Mouse (Mus musculus) cerebellum, adult 8-10 months (tissue): Measurements from ENCODE around the gene Ovca2.

Experiments used
- DNase-seq: peaks from one replicate; pipeline ENCODE4 v3.0.0; 2022

Gene Ovca2

DNA sequence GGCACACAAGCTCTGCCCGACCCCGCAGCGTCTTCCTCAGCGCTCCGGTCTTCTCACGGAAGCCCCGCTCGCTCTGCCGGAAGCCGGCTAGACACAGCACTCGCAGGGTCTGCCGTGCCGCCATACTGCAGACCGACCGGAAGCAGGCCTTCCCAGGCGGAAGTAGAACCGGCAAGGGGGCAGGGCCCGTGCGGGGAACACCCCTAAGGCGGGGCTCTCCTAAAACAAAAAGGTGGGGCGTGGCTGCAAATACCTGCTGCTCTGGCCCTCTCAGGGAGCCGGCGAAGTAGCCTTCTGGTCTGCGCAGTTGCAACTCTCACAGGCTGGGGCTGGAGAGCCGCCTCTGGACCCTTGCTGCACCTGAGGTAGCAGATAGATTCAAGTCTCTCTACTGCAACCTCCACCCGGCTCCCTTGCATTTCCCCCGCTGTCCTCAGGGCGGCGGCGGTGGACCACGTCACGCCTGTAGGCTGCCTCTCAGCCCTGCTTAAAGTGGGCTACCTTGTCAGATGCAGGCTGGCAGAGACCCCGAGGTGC, at the start of gene Ovca2:
Gene Ovca2 (minus strand): TSS at position 164 of the 537 bp plus-strand sequence.
- peak; percentile 90 for DNase-seq

DNA sequence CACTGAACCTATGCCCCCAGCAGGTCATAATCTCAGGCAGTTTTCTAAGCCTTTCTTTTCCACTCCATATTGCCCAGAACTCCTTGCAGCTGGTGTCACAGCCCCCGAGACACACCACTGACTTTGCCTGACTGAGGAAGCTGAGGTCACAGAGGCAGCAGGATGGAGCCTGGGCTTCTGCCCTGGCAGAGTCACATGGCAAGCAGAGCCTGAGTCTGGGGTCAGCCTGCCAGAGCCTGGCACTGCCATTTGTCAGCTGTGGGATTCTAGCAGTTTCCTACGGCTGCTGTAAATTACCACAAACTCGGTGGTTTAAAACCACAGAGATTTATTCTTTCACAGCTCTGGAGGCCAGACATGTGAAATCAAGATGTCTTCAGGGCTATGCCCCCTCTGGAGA, 49.0 kb upstream of the Ovca2 start:
- DNase-seq, result no peak

DNA sequence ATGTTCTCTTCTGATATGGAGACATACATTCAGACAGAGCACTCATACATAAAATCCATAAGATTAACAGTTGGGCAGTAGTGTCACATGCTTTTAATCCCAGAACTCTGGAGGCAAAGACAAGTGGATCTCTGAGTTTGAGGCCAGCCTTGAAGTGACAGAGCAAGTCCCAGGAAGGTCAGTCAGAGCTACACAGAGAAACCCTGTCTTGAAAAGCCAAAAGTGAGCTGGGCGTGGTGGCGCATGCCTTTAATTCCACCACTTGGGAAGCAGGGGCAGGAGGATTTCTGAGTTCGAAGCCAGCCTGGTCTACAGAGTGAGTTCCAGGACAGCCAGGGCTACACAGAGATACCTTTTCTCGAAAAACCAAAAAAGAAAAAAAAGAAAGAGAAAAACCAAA, 46.2 kb upstream of the Ovca2 start:
- no peak for DNase-seq

DNA sequence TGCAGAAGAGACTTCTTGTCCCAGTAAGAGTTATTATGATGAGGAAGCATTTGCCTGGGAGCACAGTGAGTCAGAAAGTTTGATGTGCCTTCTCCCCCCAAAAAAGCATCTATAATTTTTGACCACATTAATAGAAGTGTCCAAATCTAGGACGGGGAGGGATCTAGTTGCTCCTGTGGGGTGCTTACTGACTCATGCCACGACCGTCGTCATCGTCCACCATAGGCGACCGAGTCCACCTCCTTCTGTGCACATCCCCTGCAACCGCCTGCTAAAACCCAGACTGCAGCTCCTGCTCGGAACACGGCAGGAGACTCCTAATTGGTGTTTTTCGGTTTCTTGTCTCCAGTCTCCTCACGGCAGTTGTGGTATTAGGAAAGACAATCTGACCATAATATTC, 45.4 kb upstream of the Ovca2 start:
- DNase-seq, result no peak

DNA sequence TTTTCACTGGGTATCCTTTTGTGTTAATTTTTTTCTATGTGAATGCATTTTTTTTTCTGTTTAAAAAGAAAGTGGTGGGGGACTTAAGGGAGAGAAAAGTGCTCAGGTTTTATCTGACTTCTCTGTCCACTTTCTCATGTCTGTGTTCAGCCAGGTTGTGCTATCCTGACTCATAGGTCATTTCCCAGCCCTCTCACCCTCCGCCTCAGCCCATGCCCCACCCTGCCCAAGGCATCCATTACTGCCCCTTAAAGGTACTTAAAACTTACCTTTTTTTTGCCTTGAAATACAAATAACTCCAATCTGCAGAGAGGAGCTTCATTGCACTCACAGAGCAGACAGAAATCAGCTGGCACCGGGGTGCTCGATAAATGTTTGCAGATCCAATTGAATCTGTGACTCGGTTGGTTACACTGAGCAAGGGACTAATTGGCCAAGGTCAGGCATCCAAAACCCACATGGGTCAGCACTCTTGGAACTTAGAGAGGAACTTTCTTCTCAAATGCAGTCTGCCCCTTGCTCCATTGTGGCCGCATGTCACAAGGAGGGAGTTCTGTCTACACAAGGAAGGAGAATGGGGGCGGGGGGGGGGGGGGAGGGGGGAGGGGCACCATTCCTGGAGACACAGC, 42.0 kb upstream of the Ovca2 start:
- DNase-seq, result no peak

DNA sequence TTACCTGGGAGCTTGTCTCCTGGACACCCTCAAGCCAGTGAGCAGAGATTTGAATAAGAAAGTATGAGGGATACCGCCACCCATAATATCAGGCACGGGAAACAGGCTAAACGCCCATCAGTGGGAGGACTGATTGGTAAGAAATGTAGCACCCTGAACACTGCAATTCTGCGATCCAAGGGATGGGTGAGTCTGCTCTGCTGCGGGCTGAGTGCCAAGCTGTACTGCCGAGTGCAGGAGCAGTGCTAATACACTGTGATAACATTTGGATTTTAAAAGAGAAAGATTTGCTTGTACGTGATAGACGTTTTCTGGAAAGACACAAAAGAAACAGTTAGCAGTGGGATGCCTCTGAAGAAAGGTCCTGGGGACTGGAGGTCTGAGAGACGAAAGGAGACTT, 41.5 kb upstream of the Ovca2 start:
- DNase-seq, result no peak

DNA sequence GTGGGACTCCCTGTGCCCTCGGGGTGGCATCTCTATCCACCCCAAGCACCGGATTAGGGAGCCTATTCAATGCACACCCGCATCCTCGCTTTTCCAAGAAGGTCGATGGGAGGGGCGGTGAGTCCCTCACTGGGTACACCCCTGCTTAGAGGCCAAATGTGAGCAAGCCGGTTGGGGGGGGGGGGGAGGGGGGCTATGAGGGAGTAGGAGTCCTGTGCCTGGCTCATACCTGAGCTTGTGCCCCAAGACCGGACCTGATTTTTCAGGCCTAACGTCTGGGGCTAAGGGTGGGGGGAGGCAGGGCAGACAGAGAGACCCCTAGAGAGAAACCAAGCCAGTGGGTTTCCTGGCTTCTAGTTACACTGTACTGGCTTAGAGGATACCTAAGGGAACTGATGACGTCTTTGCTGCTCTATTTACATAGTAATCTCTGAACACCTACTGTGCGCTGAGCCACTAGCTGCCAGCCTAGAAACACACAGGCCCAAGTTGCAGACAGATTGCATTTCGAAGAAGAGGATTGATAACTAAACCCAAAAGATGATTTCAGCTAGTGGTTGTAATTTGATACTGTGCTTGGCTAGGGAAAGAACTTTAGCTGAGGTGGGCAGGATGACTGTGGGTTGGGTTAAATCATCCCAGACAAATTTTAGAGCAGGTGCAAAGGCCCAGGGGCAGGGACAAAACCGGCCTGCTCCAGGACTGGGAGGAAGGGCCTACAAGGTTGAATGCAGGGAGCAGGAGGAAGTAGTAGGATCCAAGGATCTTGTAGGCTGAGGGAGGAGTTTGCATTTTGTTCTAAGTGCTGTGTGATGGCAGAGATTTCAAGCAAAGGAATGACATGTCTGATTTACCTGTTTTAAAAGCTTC, 35.7 kb upstream of the Ovca2 start:
- DNase-seq, result no peak

DNA sequence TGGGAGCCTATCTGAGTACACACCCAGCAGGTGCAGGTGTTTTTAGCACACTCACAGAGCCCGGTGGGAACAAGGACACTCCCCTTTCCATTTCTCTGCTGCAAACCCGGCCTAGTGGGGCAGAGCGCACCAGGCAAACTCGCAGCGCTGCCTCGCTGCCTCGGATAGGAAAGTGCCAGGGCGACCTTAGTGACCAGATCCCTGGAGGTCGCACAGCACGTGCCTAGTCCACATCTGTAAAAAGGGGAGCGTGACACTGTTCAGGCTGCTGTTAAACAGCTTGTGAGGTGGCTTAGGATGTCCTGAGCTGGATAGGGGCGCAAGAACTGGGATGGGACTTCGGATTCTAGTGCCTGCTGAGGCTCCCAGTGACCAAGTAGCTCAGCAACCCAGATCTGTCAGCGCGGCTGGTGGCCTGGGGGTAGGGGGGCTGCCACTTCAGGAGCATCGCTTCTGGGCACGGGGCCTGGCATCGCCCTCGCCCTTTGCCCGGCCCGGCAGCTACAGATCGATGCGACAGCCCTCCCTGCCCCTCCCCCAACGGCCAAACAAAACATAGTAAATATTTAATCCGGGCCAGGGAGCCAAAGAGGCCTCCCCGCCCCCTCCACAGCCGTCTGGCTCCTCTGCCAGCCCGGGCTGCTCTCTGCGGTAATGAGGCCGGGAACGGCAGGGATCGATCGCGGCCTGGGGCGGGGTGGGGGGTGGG, 34.9 kb upstream of the Ovca2 start:
- peak; percentile 68 for DNase-seq

DNA sequence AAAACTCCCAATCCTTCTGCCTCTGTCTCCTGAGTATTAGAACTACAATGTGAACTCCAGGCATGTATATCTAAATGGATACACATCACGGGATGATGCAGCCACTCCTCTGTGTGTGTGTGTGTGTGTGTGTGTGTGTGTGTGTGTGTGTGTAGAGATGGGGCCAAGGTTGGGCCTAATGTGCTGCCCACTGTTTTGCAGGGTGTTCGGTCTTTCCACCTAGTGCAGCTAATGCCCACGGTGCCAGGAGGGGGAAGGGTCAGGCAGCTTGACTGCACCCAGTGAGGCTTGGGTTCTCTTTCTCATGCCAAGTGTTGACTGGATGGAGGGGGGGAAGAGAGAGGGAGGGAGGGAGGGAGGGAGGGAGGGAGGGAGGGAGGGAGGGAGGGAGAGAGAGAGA, 34.2 kb upstream of the Ovca2 start:
- DNase-seq, result peak; percentile 33

DNA sequence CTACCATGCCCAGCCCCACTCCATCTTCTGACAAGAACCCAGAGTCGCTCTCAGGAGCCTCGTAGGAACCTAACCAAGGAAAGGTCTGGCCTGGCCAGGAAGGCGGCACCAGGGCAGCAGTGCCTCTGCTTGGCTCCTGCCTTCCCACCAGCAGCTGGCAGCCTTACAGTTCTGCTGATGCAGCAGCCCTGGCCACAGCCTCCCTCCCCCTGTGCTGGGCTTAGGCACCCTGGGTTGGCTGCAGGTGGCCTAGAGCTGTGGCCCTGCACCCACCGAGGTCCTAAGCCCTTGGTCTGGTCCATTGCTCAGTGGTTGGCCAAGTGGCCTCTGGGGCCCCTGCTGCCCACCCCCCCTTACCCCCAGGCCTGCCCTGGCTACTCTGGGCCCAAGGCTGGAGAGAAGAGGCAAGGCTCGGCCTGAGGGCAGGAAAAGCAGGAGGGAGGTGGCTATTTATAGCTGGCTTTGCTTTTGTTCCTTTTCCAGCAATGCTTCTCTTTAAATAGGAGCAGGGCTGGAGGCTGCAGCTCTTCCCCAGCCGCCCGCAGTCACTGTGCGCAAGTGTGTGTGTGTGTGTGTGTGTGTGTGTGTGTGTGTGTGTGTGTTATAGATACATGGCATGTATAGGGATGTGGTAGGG, 33.5 kb upstream of the Ovca2 start:
- peak; percentile 54 for DNase-seq

DNA sequence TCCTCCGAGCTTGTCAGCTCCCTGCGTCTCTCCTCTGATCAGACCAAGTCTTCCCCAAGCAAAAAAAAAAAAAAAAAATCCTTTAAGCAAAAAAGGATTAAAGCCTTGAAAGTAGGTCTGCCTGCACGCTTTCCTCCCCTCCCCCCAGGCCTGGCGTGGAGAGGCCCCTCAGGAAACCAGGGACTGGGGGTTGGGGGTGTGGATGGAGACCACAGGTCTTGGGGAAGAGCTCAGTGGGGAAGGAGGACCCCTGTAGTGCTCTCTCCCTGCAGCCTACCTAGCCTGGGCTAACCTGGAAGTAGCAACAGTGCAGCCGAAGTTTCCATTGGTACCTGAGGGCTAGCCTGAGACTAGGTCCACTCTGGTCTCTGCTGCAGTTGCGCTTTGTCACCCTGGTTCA, 32.1 kb upstream of the Ovca2 start:
- DNase-seq, result peak; percentile 24

DNA sequence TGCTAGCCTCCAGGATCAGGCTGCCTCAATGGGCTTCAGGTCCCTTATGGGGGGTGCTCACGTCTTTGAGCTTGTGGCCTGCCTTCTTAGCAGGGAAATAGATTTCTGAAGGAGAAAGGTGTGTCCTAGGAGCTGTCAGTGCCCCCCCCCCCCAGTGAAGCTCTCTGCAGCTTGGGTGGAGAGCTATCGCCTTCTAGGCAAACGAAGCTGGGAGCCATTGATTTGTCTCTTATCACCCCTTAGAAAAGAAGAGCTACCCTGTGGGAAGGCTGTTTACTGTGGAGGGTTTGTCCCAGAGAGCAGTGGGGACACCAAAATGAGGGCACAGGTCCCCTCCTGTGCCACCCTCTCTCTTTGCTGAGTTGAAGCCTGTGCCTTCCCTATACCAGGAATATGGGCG, 31.5 kb upstream of the Ovca2 start:
- DNase-seq, result no peak

DNA sequence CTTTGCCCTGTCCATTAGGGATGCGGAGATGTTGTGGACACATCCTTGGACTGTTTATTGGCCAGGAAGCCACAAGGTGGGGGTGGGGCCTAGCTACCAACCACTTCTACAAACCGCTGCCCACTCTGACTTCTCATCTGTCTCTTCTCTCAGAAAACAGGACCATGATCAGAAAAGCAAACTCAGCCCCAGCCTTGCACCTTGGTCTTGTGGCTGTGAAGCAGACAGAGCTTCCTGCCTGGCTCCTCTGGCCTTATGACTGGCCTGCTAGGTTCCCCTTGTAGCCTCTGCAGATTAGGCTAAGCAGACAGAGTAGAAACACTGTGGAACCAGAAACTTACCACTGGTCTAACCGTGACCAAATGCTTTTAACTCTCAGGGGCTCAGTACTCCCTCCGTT, 30.7 kb upstream of the Ovca2 start:
- DNase-seq, result no peak

DNA sequence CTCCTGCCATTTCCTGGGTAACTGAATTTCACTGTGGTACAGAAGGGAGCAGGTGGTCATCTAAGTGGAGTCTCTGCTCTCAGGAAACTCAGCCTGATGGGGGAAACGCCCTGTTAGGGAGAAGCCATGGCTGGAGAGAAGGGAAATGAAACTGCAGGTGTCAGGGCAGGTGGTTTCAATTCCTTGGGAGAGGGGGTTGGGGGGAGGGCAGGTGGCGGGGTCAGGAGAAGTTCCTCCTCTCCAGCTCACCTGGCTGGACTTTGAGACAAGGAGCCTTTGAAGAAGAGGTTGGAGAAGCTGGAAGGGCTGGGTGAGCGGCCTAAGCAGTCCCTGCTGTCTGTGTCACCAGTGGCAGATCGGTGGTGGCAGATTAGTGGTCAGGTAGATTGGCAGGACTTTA, 27.7 kb upstream of the Ovca2 start:
- DNase-seq, result no peak

DNA sequence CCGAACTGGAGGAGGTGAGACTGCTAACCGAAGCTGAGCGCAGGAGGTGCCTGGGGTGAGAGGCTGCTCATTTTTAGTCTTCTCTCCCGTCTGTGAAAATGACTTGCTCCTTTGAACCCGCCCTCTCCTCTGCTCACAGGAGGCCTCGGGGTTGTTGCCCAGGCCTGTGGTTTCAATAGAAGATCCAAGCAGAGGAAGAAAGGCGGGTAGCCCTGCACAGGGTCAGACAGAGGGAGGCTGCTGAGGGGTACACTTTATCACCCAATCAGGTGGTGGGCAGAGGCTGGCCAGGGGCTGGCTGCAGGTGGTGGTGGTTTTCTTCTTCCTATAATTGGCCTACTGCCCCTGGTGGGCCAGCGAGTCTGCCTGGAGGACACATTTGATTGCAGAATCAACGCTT, 25.8 kb upstream of the Ovca2 start:
- no peak for DNase-seq

DNA sequence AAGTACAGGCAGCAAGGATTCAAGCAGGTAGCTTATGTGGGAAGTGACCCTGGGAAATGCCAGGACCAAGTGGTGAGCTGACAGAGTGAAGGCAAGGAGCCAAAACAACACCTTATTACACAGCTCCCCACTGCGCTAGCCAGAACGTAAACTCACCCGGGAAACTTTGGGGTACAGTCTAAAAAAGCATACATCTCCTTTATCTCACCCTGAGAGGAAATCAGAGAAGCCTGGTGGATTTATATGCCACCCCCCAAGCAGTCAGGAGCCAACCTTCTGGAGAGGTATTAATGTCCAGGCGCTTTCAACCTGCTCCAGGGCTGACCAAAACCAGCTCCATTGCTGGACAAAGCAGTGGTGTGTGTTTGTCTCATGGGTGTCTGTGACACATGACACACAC, 25.3 kb upstream of the Ovca2 start:
- no peak for DNase-seq

DNA sequence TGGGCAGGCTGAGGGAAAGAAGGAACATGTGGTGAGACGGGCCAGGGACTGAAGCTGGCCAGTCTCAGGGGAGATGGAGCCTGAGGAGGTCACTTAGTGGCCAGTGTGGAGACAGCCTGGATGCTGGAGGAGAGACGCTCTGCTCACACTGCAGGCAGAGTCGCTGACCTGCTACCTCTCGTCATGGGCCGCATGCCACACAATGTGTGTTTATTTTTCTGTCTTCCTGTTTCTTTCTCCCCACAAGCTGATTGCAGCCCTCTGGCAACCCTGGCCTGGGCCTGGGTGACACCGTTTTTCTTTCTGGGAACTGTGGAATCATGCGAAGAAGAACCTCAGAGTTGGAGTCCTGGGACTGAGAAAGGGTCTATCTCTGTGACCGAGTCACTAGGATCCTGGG, 23.1 kb upstream of the Ovca2 start:
- DNase-seq, result no peak

DNA sequence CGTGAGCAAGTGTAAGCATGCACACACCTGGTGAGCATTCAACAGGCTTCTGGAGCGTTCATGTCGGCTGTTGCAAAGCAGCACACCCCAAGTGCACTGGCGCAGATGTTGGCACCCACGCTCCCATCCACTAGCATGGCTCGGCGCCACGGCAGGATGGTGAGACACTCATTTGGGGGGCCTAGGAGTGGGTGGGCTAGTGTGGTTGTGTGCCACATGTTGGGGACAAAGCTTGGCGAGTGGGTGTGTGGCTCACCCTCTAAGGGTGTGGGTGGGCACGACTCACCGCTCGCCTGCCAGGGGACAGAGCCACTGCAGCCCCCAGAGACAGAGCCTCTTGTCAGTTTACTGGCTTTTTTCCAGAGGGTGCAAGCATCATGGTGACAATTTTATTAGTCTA, 22.3 kb upstream of the Ovca2 start:
- no peak for DNase-seq

DNA sequence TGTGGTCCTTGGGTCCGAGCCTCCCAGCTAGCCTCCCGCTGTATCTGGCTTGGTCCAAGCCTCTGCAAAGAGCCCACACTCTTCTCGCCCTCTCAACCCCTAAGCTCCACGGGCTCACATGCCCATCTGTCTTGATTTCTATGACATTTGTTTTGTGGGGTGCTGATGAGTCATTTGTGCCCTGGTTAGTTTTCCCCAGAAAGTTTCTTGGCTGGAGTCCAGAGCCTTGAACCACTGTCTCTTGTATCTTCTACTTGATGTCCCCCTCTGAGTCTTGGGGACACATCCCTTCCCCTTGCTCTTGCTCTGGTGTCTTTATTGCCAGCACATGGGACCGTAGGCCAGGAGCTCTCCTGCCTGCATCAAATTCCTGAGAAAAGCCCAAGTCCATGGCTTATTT, 21.3 kb upstream of the Ovca2 start:
- DNase-seq, result no peak

DNA sequence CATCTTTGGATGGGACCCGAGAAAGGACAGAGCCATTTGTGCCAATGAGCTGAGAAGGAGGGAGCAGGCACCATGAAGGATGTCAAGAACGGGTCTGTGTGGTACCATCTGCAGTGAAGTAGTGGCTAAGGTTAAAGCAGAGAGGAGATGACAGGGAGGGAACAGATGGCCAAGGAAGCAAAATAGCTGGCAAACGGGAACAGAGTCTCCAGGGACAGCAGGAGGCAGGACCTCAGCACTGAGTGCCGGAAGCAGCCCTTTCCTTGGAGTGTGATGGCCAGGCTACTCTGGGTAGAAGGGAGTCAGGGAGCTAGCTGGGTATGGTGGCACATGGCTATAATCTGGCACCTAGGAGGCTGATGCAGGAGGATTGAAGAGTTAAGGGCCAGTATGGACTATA, 20.2 kb upstream of the Ovca2 start:
- peak; percentile 65 for DNase-seq

DNA sequence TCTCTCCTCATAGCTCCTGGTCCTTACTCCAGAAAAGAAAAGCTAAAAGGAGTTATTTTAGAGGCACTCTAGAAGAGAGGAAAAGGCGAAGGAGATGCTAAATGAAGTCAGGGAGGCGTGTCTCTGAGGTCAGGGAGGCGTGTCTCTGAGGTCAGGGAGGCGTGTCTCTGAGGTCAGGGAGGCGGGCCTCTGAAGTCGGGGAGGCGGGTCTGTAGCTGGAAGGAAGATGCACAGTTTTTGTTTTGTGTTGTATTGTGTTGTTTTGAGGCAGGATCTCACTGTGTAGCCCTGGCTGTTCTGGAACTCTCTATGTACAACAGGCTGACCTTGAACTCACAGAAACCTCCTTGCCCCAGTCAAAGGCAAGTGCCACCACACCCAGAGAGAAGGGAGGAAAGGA, 19.3 kb upstream of the Ovca2 start:
- DNase-seq, result no peak

DNA sequence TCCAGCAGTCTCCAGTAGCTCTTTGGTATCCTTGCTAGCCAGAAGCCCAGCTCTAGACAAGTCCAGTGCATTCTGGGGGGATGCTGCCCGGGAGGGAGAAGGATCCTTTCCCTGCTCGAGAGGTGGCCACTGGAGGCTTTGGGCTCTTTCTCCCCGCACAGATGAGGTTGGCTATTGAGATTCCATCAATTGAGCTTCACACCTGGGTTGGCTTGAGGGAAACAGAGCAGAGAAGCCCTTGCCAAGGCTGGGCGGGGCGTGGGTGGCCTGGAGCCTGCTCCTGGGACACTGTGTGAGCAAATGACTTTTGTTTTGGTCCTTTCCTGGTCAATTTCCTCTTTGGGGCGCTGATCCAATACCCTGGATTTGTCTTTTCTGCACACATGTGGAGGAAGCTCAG, 17.5 kb upstream of the Ovca2 start:
- DNase-seq, result no peak

DNA sequence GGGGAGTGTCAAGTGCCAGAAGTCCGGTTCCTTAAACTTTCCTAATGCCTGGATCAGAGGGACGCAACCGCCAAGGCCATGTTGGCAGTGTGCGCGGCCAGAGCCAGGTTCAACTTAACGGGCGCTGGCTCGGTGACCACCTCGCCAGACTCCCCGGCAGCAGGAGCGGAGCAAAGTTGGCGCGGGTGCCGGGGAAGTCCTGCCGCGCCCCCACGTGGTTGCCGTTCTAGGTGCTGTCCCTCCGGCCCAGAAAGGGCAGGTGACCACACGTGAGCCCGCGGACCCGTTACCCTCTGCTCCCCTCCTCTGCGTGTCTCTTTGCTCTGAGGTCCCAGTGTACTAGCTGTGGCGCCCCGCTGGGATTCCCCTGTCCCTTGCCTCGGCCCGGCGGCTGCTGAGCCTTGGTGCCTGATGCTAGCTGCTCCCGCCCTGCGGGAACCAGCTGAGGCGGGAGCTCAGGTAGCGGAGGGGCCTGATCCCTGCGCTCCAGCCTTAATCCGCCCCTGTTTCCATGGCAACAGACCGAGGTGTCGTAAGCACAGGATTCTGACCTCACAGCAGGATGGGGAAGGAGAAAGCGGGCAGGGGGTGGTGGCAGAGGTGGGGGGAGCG, 16.3 kb upstream of the Ovca2 start:
- peak; percentile 75 for DNase-seq
